Mouse (Mus musculus): Measurements from ENCODE around the gene Esrra. TPM values are rescaled to one million over a fixed set of nuclear protein-coding genes. Genes with fewer than 3 reads are reported as not detected.

The Esrra gene
- total RNA-seq, 2 experiments from 2014 or later: 0.61 to 3.4 TPM

Other genes starting within 250 kb of the Esrra start
- 0.72 TPM in 1 of 2 replicates, not detected in the other for gene Rps6ka4, start 81.2 kb downstream of the Esrra start, total RNA-seq (2015; ENCODE audit: low replicate concordance)
- 1.2 and 1.5 TPM in 2 replicates for gene Rps6ka4, start 81.2 kb downstream of the Esrra start, total RNA-seq (2017; ENCODE audit: low replicate concordance)
- 4.2 and 9.4 TPM in 2 replicates for gene Ccdc88b, start 63.6 kb downstream of the Esrra start, total RNA-seq (2015; ENCODE audit: low replicate concordance)
- gene Ccdc88b, start 63.6 kb downstream of the Esrra start, total RNA-seq (2017; ENCODE audit: low replicate concordance): 6.4 and 12.1 TPM in 2 replicates
- gene Trmt112, start 12.1 kb downstream of the Esrra start, total RNA-seq (2015; ENCODE audit: low replicate concordance): 30.6 and 44.0 TPM in 2 replicates
- gene Trmt112, start 12.1 kb downstream of the Esrra start, total RNA-seq (2017; ENCODE audit: low replicate concordance): 20.2 and 33.6 TPM in 2 replicates
- 130 and 145 TPM in 2 replicates for gene Prdx5, start 11.7 kb downstream of the Esrra start, total RNA-seq (2015; ENCODE audit: low replicate concordance)
- 101 and 126 TPM in 2 replicates for gene Prdx5, start 11.7 kb downstream of the Esrra start, total RNA-seq (2017; ENCODE audit: low replicate concordance)
- gene Catsperz, start 3.6 kb upstream of the Esrra start, total RNA-seq (2015; ENCODE audit: low replicate concordance): not detected in 2 replicates
- gene Catsperz, start 3.6 kb upstream of the Esrra start, total RNA-seq (2017; ENCODE audit: low replicate concordance): not detected in 2 replicates
- gene Kcnk4, start 12.7 kb upstream of the Esrra start, total RNA-seq (2015; ENCODE audit: low replicate concordance): not detected in 2 replicates
- gene Kcnk4, start 12.7 kb upstream of the Esrra start, total RNA-seq (2017; ENCODE audit: low replicate concordance): not detected in 2 replicates
- 2.9 and 5.0 TPM in 2 replicates for gene Bad, start 20.0 kb upstream of the Esrra start, total RNA-seq (2015; ENCODE audit: low replicate concordance)
- gene Bad, start 20.0 kb upstream of the Esrra start, total RNA-seq (2017; ENCODE audit: low replicate concordance): 6.3 and 10.9 TPM in 2 replicates
- 2.9 TPM in 2 replicates for gene Gpr137, start 20.7 kb upstream of the Esrra start, total RNA-seq (2015; ENCODE audit: low replicate concordance)
- gene Gpr137, start 20.7 kb upstream of the Esrra start, total RNA-seq (2017; ENCODE audit: low replicate concordance): 2.8 TPM in 1 of 2 replicates, not detected in the other
- 31.0 and 59.1 TPM in 2 replicates for gene Ppp1r14b, start 53.2 kb upstream of the Esrra start, total RNA-seq (2015; ENCODE audit: low replicate concordance)
- 0.91 and 10.4 TPM in 2 replicates for gene Ppp1r14b, start 53.2 kb upstream of the Esrra start, total RNA-seq (2017; ENCODE audit: low replicate concordance)
- 1.4 and 1.7 TPM in 2 replicates for gene Plcb3, start 54.7 kb upstream of the Esrra start, total RNA-seq (2015; ENCODE audit: low replicate concordance)
- gene Plcb3, start 54.7 kb upstream of the Esrra start, total RNA-seq (2017; ENCODE audit: low replicate concordance): 0.68 and 1.8 TPM in 2 replicates
- gene Fkbp2, start 58.7 kb upstream of the Esrra start, total RNA-seq (2015; ENCODE audit: low replicate concordance): 38.1 and 93.3 TPM in 2 replicates
- 31.0 and 34.9 TPM in 2 replicates for gene Fkbp2, start 58.7 kb upstream of the Esrra start, total RNA-seq (2017; ENCODE audit: low replicate concordance)
- 13.7 and 22.2 TPM in 2 replicates for gene Vegfb, start 65.8 kb upstream of the Esrra start, total RNA-seq (2015; ENCODE audit: low replicate concordance)
- gene Vegfb, start 65.8 kb upstream of the Esrra start, total RNA-seq (2017; ENCODE audit: low replicate concordance): 0.98 and 4.1 TPM in 2 replicates
- gene Dnajc4, start 70.8 kb upstream of the Esrra start, total RNA-seq (2015; ENCODE audit: low replicate concordance): 11.5 TPM in 1 of 2 replicates, not detected in the other
- 2.2 and 2.6 TPM in 2 replicates for gene Dnajc4, start 70.8 kb upstream of the Esrra start, total RNA-seq (2017; ENCODE audit: low replicate concordance)
- 4.2 and 10.1 TPM in 2 replicates for gene Nudt22, start 74.3 kb upstream of the Esrra start, total RNA-seq (2015; ENCODE audit: low replicate concordance)
- 0.26 and 3.9 TPM in 2 replicates for gene Nudt22, start 74.3 kb upstream of the Esrra start, total RNA-seq (2017; ENCODE audit: low replicate concordance)
- gene Trpt1, start 74.3 kb upstream of the Esrra start, total RNA-seq (2015; ENCODE audit: low replicate concordance): not detected in 2 replicates
- gene Trpt1, start 74.3 kb upstream of the Esrra start, total RNA-seq (2017; ENCODE audit: low replicate concordance): not detected in 2 replicates
- gene Fermt3, start 97.7 kb upstream of the Esrra start, total RNA-seq (2015; ENCODE audit: low replicate concordance): 30.6 and 38.6 TPM in 2 replicates
- 63.9 and 69.1 TPM in 2 replicates for gene Fermt3, start 97.7 kb upstream of the Esrra start, total RNA-seq (2017; ENCODE audit: low replicate concordance)
- gene Stip1, start 118.2 kb upstream of the Esrra start, total RNA-seq (2015; ENCODE audit: low replicate concordance): 59.5 and 78.6 TPM in 2 replicates
- gene Stip1, start 118.2 kb upstream of the Esrra start, total RNA-seq (2017; ENCODE audit: low replicate concordance): 48.1 and 60.8 TPM in 2 replicates
- gene Macrod1, start 135.0 kb upstream of the Esrra start, total RNA-seq (2015; ENCODE audit: low replicate concordance): not detected in 2 replicates
- gene Macrod1, start 135.0 kb upstream of the Esrra start, total RNA-seq (2017; ENCODE audit: low replicate concordance): 0.53 and 1.2 TPM in 2 replicates
- not detected in 2 replicates for gene Flrt1, start 183.9 kb upstream of the Esrra start, total RNA-seq (2015; ENCODE audit: low replicate concordance)
- not detected in 2 replicates for gene Flrt1, start 183.9 kb upstream of the Esrra start, total RNA-seq (2017; ENCODE audit: low replicate concordance)